Mouse (Mus musculus): ENCODE data around the gene Tex30.
A peak's percentile ranks its signal among the peaks of the same experiment; 100 is the strongest.
"Not testable (repeated sequence)": the region's sequence is repeated elsewhere in the genome, so short reads cannot be mapped to it uniquely, and the experiment has no call there.

The Tex30 gene

DNA sequence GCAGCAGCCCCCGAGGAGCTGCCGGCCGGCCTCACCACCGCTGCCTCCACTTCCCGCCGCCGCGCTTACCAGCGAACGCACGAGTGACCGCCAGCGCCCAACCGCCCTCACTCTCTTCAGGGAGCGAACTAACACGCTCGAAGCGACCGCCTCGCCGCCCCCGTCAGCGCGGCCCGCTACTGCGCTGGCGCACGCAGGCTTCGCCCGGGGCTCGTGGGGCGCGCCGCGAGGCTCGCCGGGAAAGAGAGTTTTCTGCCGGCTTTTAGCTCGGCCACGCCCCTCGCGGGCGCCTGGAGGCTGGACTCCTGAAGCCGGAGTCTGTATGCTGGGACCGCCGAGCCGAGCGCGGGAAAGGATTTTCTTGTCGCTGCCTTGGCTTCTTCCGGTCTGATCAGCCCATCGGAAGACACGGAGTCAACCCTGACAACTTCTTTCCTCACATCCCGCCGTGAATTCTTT lies at the start of gene Tex30:
TSS of gene Tex30 (minus strand) at position 183 of the 459 bp plus-strand sequence.
- DNase-seq (ENCODE audit: low spot score) = peak; percentile 89

- no peak for DNase-seq (ENCODE audit: low spot score)
These were observed 46.5 kb upstream of the Tex30 start for GRCm38 (mm10) chr1:44148706-44149105.

DNA sequence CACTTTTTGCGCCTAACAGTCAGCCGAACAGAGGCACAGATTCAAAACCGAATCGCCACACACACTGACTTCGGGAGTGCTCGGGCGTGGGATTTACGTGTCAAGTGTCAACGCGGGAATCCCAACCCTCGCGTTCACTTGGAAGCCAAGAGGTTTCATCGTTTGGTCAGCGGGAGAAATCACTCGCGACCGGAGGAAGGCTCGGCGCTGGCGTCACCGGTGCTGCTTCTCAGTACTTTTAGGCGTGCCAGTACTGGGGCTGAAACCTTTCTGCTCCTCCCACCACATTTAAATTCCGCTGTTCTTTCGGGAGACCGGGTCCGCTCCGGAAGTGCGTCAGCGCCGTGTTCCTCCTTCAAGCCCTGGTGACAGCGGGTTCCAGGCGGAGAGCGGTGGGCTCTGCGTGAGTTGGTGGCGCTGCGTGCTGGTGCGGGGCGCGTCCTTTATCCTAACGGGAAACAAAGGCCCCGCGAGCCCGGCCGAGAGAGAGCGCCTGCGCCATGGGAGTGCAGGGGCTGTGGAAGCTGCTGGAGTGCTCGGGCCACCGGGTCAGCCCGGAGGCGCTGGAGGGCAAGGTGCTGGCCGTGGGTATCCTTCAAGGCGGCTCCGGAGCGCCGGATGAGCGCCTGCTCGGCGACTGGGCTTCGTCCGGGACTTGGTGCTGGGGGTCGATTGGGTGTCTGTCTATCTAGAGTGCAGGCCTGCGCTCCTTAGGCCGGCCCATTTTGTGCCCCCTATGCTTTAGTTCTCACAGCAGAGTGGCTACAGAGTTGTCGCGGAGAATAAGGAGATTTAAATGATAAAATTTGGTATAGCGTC lies 45.5 kb upstream of the Tex30 start, which contains the start of gene Ercc5:
TSS of gene Ercc5 (plus strand) at position 182 of the 819 bp plus-strand sequence.
- DNase-seq (ENCODE audit: low spot score) = peak; percentile 71

DNA sequence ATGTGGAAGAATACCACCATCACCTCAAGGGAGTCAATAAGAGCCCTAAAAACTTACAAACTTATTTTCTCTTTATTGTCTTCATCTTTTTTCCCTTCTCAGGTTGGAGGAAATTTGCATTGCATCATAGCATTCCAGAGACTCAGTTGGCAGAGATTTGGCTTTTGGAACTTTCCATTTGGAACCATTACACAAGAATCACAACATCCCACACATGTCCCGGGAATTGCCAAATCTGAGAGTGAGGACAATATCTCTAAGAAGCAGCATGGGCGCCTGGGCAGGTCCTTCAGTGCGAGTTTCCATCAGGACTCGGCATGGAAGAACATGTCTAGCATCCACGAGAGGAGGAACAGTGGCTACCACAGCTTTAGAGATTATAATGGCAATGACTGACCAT lies 40.5 kb upstream of the Tex30 start:
- DNase-seq (ENCODE audit: low spot score) = no peak

DNA sequence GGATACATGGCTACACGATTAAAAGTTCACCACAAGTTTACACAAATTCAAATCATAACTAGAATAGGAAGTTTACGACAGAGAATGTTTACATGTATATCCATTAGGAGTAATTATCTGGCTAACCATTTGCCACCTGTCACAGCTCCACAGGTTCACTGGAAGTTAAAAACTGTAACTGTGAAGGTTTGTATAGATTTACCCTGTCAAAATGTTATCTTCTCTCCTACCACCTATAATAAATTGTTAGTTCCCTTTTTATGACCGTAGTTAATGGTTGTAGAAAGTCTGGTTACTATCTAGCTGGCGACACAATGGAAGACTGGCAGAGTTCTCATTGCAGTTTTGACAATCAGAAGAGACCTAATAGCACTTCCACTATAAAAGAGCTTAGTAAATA lies 38.0 kb upstream of the Tex30 start:
- DNase-seq (ENCODE audit: low spot score) = no peak

DNA sequence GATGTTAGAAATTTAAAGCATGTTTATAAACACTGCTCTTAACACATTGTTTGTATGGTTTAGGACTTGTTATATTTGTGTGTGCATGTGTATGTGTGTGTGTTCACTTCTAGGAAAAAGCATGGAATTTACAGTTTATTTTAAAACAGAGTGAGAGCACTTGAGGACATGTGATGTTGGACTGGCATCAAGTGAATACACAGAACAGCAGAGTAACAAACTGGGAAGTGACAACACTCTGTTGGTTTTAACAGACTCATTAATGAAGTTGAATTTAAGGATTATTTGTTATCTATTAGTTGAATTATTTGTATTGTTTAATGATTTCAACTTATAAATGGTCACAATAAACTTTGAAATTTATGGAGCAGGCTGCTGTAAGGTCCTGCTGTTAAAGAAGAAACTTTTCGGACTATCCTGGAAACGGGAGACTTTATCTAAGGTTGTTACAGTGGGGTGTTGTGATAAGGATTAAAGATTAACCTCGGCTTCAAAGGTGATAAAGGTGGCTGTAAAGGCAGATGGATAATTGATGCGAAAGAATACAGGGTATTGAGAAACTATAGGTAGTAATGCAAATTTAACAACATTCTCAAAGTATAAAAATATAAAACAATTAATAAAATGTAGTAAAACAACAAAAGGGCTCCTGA lies 27.8 kb upstream of the Tex30 start:
- no peak for DNase-seq (ENCODE audit: low spot score)

DNA sequence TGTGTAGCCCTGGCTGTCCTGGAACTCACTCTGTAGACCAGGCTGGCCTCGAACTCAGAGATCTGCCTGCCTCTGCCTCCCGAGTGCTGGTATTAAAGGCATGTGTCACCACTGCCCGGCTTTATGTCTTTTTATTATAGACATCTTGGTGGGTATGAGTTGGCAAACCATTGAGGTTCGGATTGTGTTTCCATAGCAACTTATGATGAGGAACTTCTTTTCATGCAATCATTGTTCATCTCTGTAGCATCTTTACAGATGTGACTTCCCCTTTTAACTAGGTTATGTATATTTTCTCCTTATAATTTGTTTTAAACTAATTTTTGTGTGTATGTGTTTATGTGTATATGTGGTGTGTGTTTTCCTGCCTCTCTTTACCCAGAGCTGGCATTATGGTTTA lies 23.3 kb upstream of the Tex30 start:
- DNase-seq (ENCODE audit: low spot score) = no peak

DNA sequence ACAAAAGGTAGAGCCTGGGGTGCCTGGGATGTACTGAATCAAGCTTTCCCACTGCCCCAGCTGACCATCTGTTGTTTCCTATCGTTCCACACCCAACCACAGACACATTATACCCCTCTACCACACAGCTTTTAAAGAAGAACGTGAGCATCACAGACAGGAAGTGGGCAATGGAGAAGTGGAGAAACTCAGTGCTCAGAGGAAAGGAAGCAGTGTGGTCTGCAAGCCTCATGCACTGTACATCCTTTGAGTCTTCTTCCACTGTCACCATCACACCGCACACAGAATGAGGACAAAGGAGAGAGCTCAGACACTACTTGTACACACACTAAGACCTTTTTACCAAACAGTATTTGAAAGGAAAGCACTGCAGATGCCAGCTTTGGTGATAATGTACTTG lies 20.0 kb upstream of the Tex30 start:
- DNase-seq (ENCODE audit: low spot score) = no peak

DNA sequence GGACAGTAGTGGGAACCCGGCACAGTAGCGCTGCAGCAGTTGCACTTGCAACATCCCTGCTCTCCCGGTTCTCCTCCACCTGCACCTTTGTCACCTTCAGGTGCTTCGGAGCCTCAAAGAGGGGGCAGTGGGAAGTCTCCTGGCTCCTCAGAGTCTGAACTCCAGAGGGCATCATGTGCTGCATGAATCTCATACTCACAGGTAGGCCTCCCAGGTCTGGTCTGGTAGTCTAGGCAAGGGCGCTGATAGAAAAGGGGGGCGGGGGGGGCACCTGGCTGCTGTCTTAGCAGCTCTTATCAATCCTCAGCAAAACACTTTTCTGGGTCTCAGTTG lies 17.8 kb upstream of the Tex30 start:
- DNase-seq (ENCODE audit: low spot score) = no peak

DNA sequence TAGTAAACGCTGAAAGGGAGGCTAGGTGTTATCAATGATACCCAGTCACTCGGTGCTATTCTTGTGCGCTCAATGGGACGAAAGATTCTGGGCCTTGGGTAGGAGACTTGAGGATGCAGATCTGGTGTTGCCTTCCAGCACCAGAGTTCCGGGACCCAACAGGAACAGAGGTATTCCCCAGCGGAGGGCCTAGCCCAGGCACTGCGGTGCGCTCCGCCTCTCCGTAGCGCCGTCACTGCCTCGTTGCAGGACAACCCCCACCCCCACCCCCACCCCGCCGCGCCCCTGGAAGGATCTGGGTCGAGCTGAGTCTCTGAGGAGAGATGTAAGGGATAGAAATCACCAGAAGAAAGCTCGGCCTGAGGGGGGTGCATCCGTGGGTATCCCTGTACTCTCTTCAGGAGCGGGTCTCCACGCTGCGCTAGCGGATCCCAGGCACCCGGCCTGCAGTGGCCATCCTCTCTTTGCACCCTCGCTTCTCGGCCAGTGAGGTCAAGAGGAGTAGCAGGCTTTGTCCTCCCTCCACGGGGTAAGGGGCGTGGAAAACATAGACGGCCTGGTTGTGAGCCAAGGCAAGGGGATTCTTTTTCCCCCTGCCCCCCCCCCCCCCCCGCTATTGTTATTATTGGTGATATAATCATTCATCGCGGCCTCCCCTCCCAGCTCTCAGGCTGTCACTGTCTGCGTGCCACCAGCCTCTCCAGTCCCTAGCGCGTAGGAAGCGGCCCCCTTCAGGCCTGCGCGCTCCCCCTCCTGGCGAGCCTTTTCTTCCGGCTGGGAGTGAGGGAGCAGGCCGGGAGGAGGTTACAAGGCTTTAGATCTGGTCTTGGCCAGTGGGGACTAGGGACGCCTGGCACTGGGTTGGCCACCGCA lies 17.2 kb upstream of the Tex30 start:
- DNase-seq (ENCODE audit: low spot score) = peak; percentile 72

GRCm38 (mm10) chr1:44118239-44119054 lies 16.2 kb upstream of the Tex30 start, which contains the start of the genes Kdelc1 and Bivm:
Kdelc1 (minus strand) TSS chr1:44118808.
Bivm (plus strand) TSS chr1:44118957.
- peak; percentile 57 for DNase-seq (ENCODE audit: low spot score)

GRCm38 (mm10) chr1:44117571-44117970 lies 15.3 kb upstream of the Tex30 start:
- no peak for DNase-seq (ENCODE audit: low spot score)

DNA sequence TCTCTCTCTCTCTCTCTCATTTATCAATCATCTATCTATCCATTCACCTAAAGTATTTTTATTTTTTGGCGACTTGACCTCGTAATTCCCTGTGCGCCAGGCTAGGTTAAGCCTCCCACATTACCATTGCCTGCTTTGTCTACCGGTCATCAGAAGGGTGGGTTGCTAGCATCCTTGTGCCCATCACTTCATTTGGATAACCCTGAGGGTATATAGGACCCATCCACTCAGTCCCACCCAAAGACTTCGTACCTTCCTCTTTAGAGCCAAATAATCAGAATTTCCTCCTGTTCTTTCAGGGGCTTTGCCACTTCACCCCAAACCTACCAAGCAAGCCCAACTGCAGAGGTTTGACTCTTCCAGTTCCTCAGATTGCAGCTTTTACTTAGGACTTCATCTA lies 698 bp upstream of the Tex30 start:
- DNase-seq (ENCODE audit: low spot score) = no peak

GRCm38 (mm10) chr1:44101448-44102225 lies 604 bp downstream of the Tex30 start:
- peak; percentile 19 for DNase-seq (ENCODE audit: low spot score)

- DNase-seq (ENCODE audit: low spot score) = peak; percentile 45
These were observed 37.6 kb downstream of the Tex30 start for GRCm38 (mm10) chr1:44064625-44065024.

DNA sequence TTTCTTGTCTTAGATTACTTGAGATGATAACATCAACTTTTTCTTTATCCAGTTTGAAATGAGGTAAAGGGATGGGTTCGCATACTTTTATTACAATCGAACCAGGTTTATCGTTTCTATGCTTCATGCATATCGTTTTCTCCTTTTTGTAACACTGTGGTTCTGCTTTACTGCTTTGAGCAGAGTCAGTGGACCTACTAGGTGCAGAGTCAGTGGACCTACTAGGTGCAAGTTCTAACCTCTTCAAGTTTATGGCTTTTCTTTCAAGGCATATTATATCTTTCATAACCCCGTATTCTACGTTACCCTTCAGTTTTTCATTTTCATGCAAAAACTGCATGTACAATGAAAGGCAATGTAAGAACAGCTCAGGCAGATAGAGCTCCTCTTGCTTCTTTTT lies 38.8 kb downstream of the Tex30 start:
- DNase-seq (ENCODE audit: low spot score) = no peak

DNA sequence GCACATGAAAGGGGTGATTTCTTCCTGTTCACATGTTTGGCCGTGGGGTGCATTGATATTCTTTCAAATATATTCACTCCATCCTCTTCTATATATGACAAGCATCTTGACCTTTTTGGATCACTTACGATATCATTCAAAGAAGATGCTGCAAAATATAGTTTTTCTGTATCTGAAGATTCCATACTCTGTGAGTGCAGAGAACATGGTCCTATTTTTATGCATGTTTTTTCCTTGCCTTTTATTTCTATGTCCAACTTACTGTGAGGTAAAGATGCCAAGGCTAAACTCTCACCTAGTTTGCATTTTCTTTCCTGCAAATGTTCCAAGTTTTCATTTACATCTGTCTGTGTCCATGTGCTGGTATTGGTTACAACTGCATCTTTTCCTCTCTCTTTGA lies 40.4 kb downstream of the Tex30 start, which contains the start of gene Gm8251:
TSS of gene Gm8251 (minus strand) at position 101 of the 400 bp plus-strand sequence.
- DNase-seq (ENCODE audit: low spot score) = no peak

DNA sequence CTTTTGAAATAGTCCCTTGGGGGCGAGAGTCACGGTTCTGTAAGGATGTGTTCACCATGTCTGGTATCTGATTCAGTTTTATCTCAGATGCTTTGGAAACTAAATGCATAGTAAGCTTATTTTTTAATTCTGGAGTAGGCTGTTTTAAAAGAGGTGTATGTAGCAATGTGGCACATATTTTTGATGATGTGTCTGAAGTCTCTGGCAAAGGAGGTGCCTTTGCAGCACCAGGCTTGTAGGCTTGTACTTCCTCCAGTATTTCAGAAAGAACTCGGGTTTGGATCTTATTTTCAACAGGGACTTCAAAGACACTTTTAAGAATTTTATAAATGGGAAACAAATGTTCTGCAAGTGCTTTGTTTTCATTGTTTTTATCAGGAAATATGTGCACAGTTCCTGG lies 44.4 kb downstream of the Tex30 start:
- no peak for DNase-seq (ENCODE audit: low spot score)

DNA sequence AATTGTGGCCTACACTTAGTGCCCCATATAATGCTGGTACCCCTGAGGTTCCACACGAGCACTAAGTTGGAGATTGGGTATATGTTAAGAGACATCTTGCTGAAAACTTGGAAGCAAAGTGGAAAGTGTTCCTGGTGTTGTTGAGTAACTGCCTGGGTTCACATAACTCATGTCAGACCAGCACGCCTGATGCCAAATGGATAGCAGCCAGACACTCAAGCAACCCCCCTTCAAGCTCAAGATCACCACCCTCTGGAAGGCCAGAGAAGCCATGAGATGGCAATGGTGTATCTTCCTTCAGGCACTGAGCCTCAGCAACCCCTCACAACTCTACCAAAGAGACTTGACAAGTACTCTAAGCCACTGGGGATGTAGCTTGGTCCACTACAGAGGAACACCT lies 55.7 kb downstream of the Tex30 start:
- no peak for DNase-seq (ENCODE audit: low spot score)

DNA sequence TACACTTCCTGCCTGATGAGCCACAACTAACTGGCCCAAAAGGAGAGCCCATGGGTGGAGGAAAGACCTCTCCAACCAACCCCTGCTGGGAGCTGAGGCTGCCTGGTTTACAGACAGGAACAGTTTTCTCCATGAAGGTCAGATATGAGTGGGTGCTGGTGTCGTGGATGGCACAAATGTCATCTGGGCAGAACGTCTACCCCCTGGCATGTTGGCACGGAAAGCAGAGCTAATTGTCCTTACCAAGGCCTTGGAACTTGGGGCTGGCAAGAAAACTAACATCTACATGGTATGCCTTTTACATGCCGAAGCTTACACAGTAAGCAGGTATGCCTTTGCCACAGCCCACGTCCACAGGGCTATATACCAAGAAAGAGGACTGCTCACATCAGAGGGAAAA lies 56.6 kb downstream of the Tex30 start:
- DNase-seq (ENCODE audit: low spot score) = not testable (repeated sequence)

- DNase-seq (ENCODE audit: low spot score) = no peak
These were observed 59.7 kb downstream of the Tex30 start for GRCm38 (mm10) chr1:44042555-44042915.
